Mouse (Mus musculus): ENCODE results near the gene Ccdc73. TPM values are rescaled to one million over a fixed set of nuclear protein-coding genes. Genes with fewer than 3 reads are reported as not detected.
"Not testable (repeated sequence)": the region's sequence is repeated elsewhere in the genome, so short reads cannot be mapped to it uniquely, and the experiment has no call there.

Ccdc73 gene
- polyA plus RNA-seq (2014; fragmentation: Nextera tagmentation; extraction: Ambion mirVana), result 4.3 and 6.3 TPM in 2 replicates

- DNase-seq (ENCODE audit: low spot score), result no peak
- Histone ChIP-seq H3K9ac (ENCODE audit: low read depth, low read length) (no peak within 1 kb of the TSS), H3K4me1 (replicated peaks; ENCODE audit: control insufficient read depth, insufficient read depth, low read length) (no peaks in the 10 kb centered on the region), H3K36me3 (ENCODE audit: control insufficient read depth, insufficient read depth, low read length) (no peaks in the 10 kb centered on the region), H3K4me3 (ENCODE audit: low read depth, low read length) (no peak within 1 kb of the TSS), H3K27me3 (replicated peaks; ENCODE audit: control insufficient read depth, insufficient read depth, low read length) (no peaks in the 10 kb centered on the region), H3K27ac (ENCODE audit: low read depth, low read length) (no peak within 1 kb of the TSS), H3K4me2 (no peak within 1 kb of the TSS), H3K9me3 (ENCODE audit: control insufficient read depth, low read length) (no peaks in the 10 kb centered on the region)
- WGBS, result 88% methylated on average over 13 of the region's 13 CpGs
- ATAC-seq (replicated peaks; ENCODE audit: low FRiP score), result no peak
Observed at GRCm38 (mm10) chr2:104867282-104867855, at the start of gene Ccdc73. TSS of gene Ccdc73 (plus strand) at chr2:104867805.

- not testable (repeated sequence) for H3K9me3 ChIP-seq (ENCODE audit: control insufficient read depth, low read length); H3K9ac ChIP-seq (ENCODE audit: low read depth, low read length); H3K27me3 ChIP-seq (replicated peaks; ENCODE audit: control insufficient read depth, insufficient read depth, low read length); H3K36me3 ChIP-seq (ENCODE audit: control insufficient read depth, insufficient read depth, low read length); H3K27ac ChIP-seq (ENCODE audit: low read depth, low read length); DNase-seq (ENCODE audit: low spot score); ATAC-seq (replicated peaks; ENCODE audit: low FRiP score); H3K4me2 ChIP-seq; H3K4me3 ChIP-seq (ENCODE audit: low read depth, low read length)
- H3K4me1 ChIP-seq (replicated peaks; ENCODE audit: control insufficient read depth, insufficient read depth, low read length), result peaks cover 12% of the 10 kb centered on the region; the same call in 1 of the 2 replicates
- 87% methylated on average over 3 of the region's 3 CpGs for WGBS
Observed at GRCm38 (mm10) chr2:104818763-104819162, 48.8 kb upstream of the Ccdc73 start.

GRCm38 (mm10) chr2:104826191-104826590, 41.4 kb upstream of the Ccdc73 start:
- H3K4me2 ChIP-seq, result no peak overlapping the region
- H3K36me3 ChIP-seq (ENCODE audit: control insufficient read depth, insufficient read depth, low read length), result no peaks in the 10 kb centered on the region
- no peaks in the 10 kb centered on the region for H3K9me3 ChIP-seq (ENCODE audit: control insufficient read depth, low read length)
- no peaks in the 10 kb centered on the region for H3K27me3 ChIP-seq (replicated peaks; ENCODE audit: control insufficient read depth, insufficient read depth, low read length)
- H3K27ac ChIP-seq (ENCODE audit: low read depth, low read length), result no peak overlapping the region
- H3K4me3 ChIP-seq (ENCODE audit: low read depth, low read length), result no peak overlapping the region
- DNase-seq (ENCODE audit: low spot score) (no peak), ATAC-seq (replicated peaks; ENCODE audit: low FRiP score) (no peak)
- H3K4me1 ChIP-seq (replicated peaks; ENCODE audit: control insufficient read depth, insufficient read depth, low read length), result no peaks in the 10 kb centered on the region
- 86% methylated on average over 4 of the region's 4 CpGs for WGBS
- H3K9ac ChIP-seq (ENCODE audit: low read depth, low read length), result no peak overlapping the region

GRCm38 (mm10) chr2:104832486-104832885, 35.1 kb upstream of the Ccdc73 start:
- no peak for ATAC-seq (replicated peaks; ENCODE audit: low FRiP score)
- WGBS, result 78% methylated on average over 2 of the region's 2 CpGs

GRCm38 (mm10) chr2:104840974-104841373, 26.6 kb upstream of the Ccdc73 start:
- Histone ChIP-seq H3K4me1 (replicated peaks; ENCODE audit: control insufficient read depth, insufficient read depth, low read length) (no peaks in the 10 kb centered on the region), H3K36me3 (ENCODE audit: control insufficient read depth, insufficient read depth, low read length) (no peaks in the 10 kb centered on the region), H3K4me2 (no peak overlapping the region), H3K9ac (ENCODE audit: low read depth, low read length) (no peak overlapping the region), H3K27me3 (replicated peaks; ENCODE audit: control insufficient read depth, insufficient read depth, low read length) (no peaks in the 10 kb centered on the region), H3K9me3 (ENCODE audit: control insufficient read depth, low read length) (no peaks in the 10 kb centered on the region), H3K27ac (ENCODE audit: low read depth, low read length) (no peak overlapping the region), H3K4me3 (ENCODE audit: low read depth, low read length) (no peak overlapping the region)
- ATAC-seq (replicated peaks; ENCODE audit: low FRiP score) (no peak), DNase-seq (ENCODE audit: low spot score) (no peak)

More at GRCm38 (mm10) chr2:104832486-104832885, 35.1 kb upstream of the Ccdc73 start:
- H3K27ac ChIP-seq (ENCODE audit: low read depth, low read length), result no peak overlapping the region
- H3K4me1 ChIP-seq (replicated peaks; ENCODE audit: control insufficient read depth, insufficient read depth, low read length), result no peaks in the 10 kb centered on the region
- H3K9me3 ChIP-seq (ENCODE audit: control insufficient read depth, low read length), result no peaks in the 10 kb centered on the region
- H3K36me3 ChIP-seq (ENCODE audit: control insufficient read depth, insufficient read depth, low read length), result no peaks in the 10 kb centered on the region
- no peak overlapping the region for H3K4me3 ChIP-seq (ENCODE audit: low read depth, low read length)
- DNase-seq (ENCODE audit: low spot score), result no peak
- no peaks in the 10 kb centered on the region for H3K27me3 ChIP-seq (replicated peaks; ENCODE audit: control insufficient read depth, insufficient read depth, low read length)
- no peak overlapping the region for H3K4me2 ChIP-seq
- H3K9ac ChIP-seq (ENCODE audit: low read depth, low read length), result no peak overlapping the region

- 76% methylated on average over 7 of the region's 7 CpGs for WGBS
- H3K4me3 ChIP-seq (ENCODE audit: low read depth, low read length), result no peak overlapping the region
- no peak overlapping the region for H3K4me2 ChIP-seq
- ATAC-seq (replicated peaks; ENCODE audit: low FRiP score), result no peak
- H3K27ac ChIP-seq (ENCODE audit: low read depth, low read length), result no peak overlapping the region
- H3K27me3 ChIP-seq (replicated peaks; ENCODE audit: control insufficient read depth, insufficient read depth, low read length), result no peaks in the 10 kb centered on the region
- H3K9ac ChIP-seq (ENCODE audit: low read depth, low read length), result no peak overlapping the region
- no peaks in the 10 kb centered on the region for H3K36me3 ChIP-seq (ENCODE audit: control insufficient read depth, insufficient read depth, low read length)
- DNase-seq (ENCODE audit: low spot score), result no peak
- no peaks in the 10 kb centered on the region for H3K9me3 ChIP-seq (ENCODE audit: control insufficient read depth, low read length)
- no peaks in the 10 kb centered on the region for H3K4me1 ChIP-seq (replicated peaks; ENCODE audit: control insufficient read depth, insufficient read depth, low read length)
Observed at GRCm38 (mm10) chr2:104841736-104842135, 25.9 kb upstream of the Ccdc73 start.

- no peak for ATAC-seq (replicated peaks; ENCODE audit: low FRiP score)
- Histone ChIP-seq H3K27ac (ENCODE audit: low read depth, low read length) (no peak overlapping the region), H3K4me2 (no peak overlapping the region), H3K9ac (ENCODE audit: low read depth, low read length) (no peak overlapping the region), H3K27me3 (replicated peaks; ENCODE audit: control insufficient read depth, insufficient read depth, low read length) (no peaks in the 10 kb centered on the region), H3K36me3 (ENCODE audit: control insufficient read depth, insufficient read depth, low read length) (no peaks in the 10 kb centered on the region), H3K4me3 (ENCODE audit: low read depth, low read length) (no peak overlapping the region), H3K9me3 (ENCODE audit: control insufficient read depth, low read length) (no peaks in the 10 kb centered on the region), H3K4me1 (replicated peaks; ENCODE audit: control insufficient read depth, insufficient read depth, low read length) (no peaks in the 10 kb centered on the region)
- DNase-seq (ENCODE audit: low spot score), result no peak
Observed at GRCm38 (mm10) chr2:104842559-104842958, 25.0 kb upstream of the Ccdc73 start.

DNA sequence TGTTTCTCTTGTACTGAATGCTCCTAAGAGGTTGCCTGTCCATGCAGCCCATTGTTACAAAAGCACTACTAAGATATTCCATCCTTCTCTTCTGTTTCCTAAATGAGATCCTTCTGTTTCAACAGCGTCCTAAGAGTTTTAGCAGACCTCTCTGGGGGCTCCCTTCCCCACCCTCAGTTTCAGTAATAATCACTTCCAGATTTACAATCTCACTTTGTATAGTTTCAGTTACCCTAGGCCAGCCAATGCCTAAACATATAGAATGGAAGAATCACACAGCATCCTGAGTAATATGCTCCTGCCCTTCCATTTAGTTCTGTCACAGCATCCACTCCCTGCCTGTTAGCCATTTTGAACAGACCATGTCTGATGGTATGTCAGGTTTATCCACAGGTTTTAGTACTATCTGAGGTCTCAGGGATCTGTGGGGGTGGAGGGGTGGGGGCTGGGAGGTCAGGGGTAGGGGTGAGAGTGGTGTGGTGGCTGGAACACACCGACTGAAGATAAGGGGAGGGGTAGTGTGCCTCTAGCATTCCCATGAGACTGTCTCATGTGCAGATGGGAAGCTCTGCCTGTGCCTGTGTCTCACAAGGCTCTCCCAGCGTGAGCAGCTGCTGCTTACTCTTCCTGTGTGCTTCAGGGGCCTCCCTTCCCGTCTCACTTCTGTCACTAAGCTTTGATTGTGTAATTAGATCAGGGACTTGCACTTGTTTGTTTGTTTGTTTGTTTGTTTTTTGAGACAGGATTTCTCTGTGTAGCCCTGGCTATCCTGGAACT, 20.8 kb upstream of the Ccdc73 start:
- Histone ChIP-seq H3K36me3 (ENCODE audit: control insufficient read depth, insufficient read depth, low read length) (no peaks in the 10 kb centered on the region), H3K27ac (ENCODE audit: low read depth, low read length) (no peak overlapping the region), H3K4me1 (replicated peaks; ENCODE audit: control insufficient read depth, insufficient read depth, low read length) (no peaks in the 10 kb centered on the region), H3K4me2 (no peak overlapping the region), H3K4me3 (ENCODE audit: low read depth, low read length) (no peak overlapping the region), H3K27me3 (replicated peaks; ENCODE audit: control insufficient read depth, insufficient read depth, low read length) (peaks cover 7% of the 10 kb centered on the region), H3K9ac (ENCODE audit: low read depth, low read length) (no peak overlapping the region), H3K9me3 (ENCODE audit: control insufficient read depth, low read length) (no peaks in the 10 kb centered on the region)
- DNase-seq (ENCODE audit: low spot score), result no peak
- no peak for ATAC-seq (replicated peaks; ENCODE audit: low FRiP score)
- WGBS, result 30% methylated on average over 4 of the region's 4 CpGs

DNA sequence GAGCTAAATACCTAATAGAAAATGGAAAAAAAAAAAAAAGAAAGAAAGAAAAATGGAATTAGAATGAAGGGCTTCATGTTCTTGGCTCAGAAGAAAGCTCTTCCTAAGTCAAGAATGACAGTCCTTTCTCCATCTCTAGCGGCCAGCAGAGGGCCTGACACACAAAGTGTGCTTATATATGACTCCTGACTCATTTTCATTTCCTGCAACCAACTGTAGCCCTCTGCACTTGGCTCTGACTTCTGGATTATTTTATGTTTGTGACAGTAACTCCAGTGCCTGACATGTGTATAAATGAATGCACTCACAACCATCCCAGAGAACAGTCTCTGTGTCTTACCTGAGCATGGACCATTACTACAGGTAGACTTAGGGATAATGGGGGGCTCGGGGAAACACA, 20.0 kb upstream of the Ccdc73 start:
- H3K4me3 ChIP-seq (ENCODE audit: low read depth, low read length), result no peak overlapping the region
- WGBS, result 52% methylated on average over 2 of the region's 2 CpGs
- DNase-seq (ENCODE audit: low spot score) (no peak), ATAC-seq (replicated peaks; ENCODE audit: low FRiP score) (no peak)
- peaks cover 7% of the 10 kb centered on the region for H3K27me3 ChIP-seq (replicated peaks; ENCODE audit: control insufficient read depth, insufficient read depth, low read length)
- no peak overlapping the region for H3K4me2 ChIP-seq
- H3K27ac ChIP-seq (ENCODE audit: low read depth, low read length), result no peak overlapping the region
- no peaks in the 10 kb centered on the region for H3K9me3 ChIP-seq (ENCODE audit: control insufficient read depth, low read length)
- H3K36me3 ChIP-seq (ENCODE audit: control insufficient read depth, insufficient read depth, low read length), result no peaks in the 10 kb centered on the region
- no peak overlapping the region for H3K9ac ChIP-seq (ENCODE audit: low read depth, low read length)
- no peaks in the 10 kb centered on the region for H3K4me1 ChIP-seq (replicated peaks; ENCODE audit: control insufficient read depth, insufficient read depth, low read length)
